Mouse (Mus musculus) heart, postnatal 0 days (tissue): ENCODE data around the gene Bcat1. TPM values are rescaled to one million over a fixed set of nuclear protein-coding genes. Genes with fewer than 3 reads are reported as not detected.

ENCODE experiments used
- ATAC-seq: fragments of 200-750 bp; cut with Nextera tagmentation; 2 replicates; pipeline ENCODE4 v1.8.0; 2017; ENCODE audit warnings: low read depth, moderate number of reproducible peaks, moderate library complexity; ENCODE audit not compliant: insufficient read depth
- DNase-seq: peaks from one replicate; pipeline ENCODE4 v3.0.0-alpha.2; 2016; ENCODE audit warnings: low spot score
- H3K27ac ChIP-seq: fragments of 300-500 bp; sonication (generic); 2 replicates; pipeline ENCODE4 v1.5.1; 2014; ENCODE audit warnings: low read depth, mild to moderate bottlenecking
- H3K27me3 ChIP-seq: fragments of 300-500 bp; sonication (generic); 2 replicates; pipeline ENCODE4 v1.6.1; 2014; ENCODE audit warnings: low read length, mixed read lengths; ENCODE audit not compliant: control insufficient read depth, insufficient read depth
- H3K36me3 ChIP-seq: fragments of 300-500 bp; sonication (generic); replicated peaks from 2 replicates; pipeline ENCODE4 v1.6.1; 2014; ENCODE audit warnings: low read length, mixed read lengths; ENCODE audit not compliant: control insufficient read depth, insufficient read depth
- H3K4me1 ChIP-seq: fragments of 300-500 bp; sonication (generic); 2 replicates; pipeline ENCODE4 v1.6.1; 2014; ENCODE audit warnings: antibody characterized with exemption; ENCODE audit not compliant: control insufficient read depth, insufficient read depth
- H3K4me2 ChIP-seq: fragments of 300-500 bp; sonication (generic); 2 replicates; pipeline ENCODE4 v1.6.1; 2014; ENCODE audit warnings: low read depth, mild to moderate bottlenecking, low read length, moderate library complexity
- H3K4me3 ChIP-seq: fragments of 300-500 bp; sonication (generic); 2 replicates; pipeline ENCODE4 v1.5.1; 2014; ENCODE audit warnings: low read depth, low read length
- H3K9ac ChIP-seq: fragments of 300-500 bp; sonication (generic); replicated peaks from 2 replicates; pipeline ENCODE4 v1.6.1; 2014; ENCODE audit warnings: low read depth, low read length, mixed read lengths
- H3K9me3 ChIP-seq: fragments of 300-500 bp; sonication (generic); replicated peaks from 2 replicates; pipeline ENCODE4 v1.6.1; 2016; ENCODE audit warnings: low read length; ENCODE audit not compliant: control insufficient read depth
- CTCF ChIP-seq: IDR thresholded peaks from 2 replicates; pipeline ENCODE4 v1.5.1; 2016; ENCODE audit warnings: antibody characterized with exemption, control low read depth, low read depth
- EP300 ChIP-seq: IDR thresholded peaks from 2 replicates; pipeline ENCODE4 v1.6.1; 2016; ENCODE audit warnings: antibody characterized with exemption, low read depth
- WGBS: fragments of 180-500 bp; shearing (Covaris S2); extraction: QIAGEN DNeasy Blood & Tissue Kit; methylation state at CpG from one replicate; pipeline ENCODE4 v1.1.7; 2014; 5-methylcytosine and 5-hydroxymethylcytosine counted together
- polyA plus RNA-seq: library from polyadenylated mRNA; unstranded; fragments of >200 nt; fragmentation: Nextera tagmentation; extraction: Ambion mirVana; gene quantifications from 2 replicates; pipeline ENCODE4 v1.2.1, GENCODE M21; 2015
- total RNA-seq: library from RNA; depleted of rRNA; stranded (reverse); fragments of >200 nt; gene quantifications from 2 replicates; pipeline ENCODE4 v1.2.3, GENCODE M21; 2014; ENCODE audit warnings: low replicate concordance

The Bcat1 gene
- total and polyA plus RNA-seq, 2 experiments from 2014 or later: 0.94 to 2.6 TPM

DNA sequence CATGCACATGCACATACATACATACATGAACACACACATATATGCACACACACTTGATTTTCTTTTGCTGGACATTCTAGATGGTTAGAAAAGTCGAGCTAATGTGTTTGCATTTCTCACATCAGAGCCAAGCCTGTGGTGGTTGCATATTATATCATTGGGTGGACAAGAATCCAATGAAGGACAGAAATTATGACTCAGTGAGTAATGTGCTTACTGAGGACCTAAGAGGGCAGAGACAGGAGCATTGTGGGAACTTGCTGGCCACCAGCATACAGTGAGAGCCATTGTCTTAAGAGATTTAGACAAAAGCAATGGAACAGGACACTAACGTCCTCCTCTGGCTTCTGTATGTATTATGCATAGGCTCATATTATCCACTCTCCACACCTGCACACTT, 38.6 kb upstream of the Bcat1 start:
- DNase-seq: no peak
- WGBS: 73% methylated on average over 2 of the region's 2 CpGs

GRCm38 (mm10) chr6:145112865-145113264, 36.9 kb upstream of the Bcat1 start:
- ATAC-seq: no peak
- TF ChIP-seq EP300 (no peak), CTCF (no peak)
- Histone ChIP-seq H3K36me3 (no peaks in the 10 kb centered on the region), H3K27me3 (no peaks in the 10 kb centered on the region), H3K9ac (no peak overlapping the region), H3K4me1 (no peaks in the 10 kb centered on the region), H3K9me3 (0 out of 2 replicates have a peak, but pooled peaks cover 3% of the 10 kb centered on the region), H3K4me2 (no peak overlapping the region), H3K27ac (no peak overlapping the region), H3K4me3 (no peak overlapping the region)
- no peak for DNase-seq
- 48% methylated on average over 6 of the region's 6 CpGs for WGBS

More for the DNA sequence above, 38.6 kb upstream of the Bcat1 start:
- TF ChIP-seq EP300 (no peak), CTCF (no peak)
- Histone ChIP-seq H3K4me1 (0 out of 2 replicates have a peak, but pooled peaks cover 1% of the 10 kb centered on the region), H3K27ac (no peak overlapping the region), H3K27me3 (no peaks in the 10 kb centered on the region), H3K9me3 (0 out of 2 replicates have a peak, but pooled peaks cover 3% of the 10 kb centered on the region), H3K4me2 (no peak overlapping the region), H3K36me3 (no peaks in the 10 kb centered on the region), H3K9ac (no peak overlapping the region), H3K4me3 (no peak overlapping the region)
- no peak for ATAC-seq

- no peak overlapping the region for H3K27ac ChIP-seq
- no peak overlapping the region for H3K4me3 ChIP-seq
- H3K4me1 ChIP-seq: no peaks in the 10 kb centered on the region
- TF ChIP-seq CTCF (no peak), EP300 (no peak)
- DNase-seq (no peak), ATAC-seq (no peak)
- H3K9me3 ChIP-seq: 0 out of 2 replicates have a peak, but pooled peaks cover 3% of the 10 kb centered on the region
- no peak overlapping the region for H3K4me2 ChIP-seq
- no peaks in the 10 kb centered on the region for H3K36me3 ChIP-seq
- H3K9ac ChIP-seq: no peak overlapping the region
- H3K27me3 ChIP-seq: no peaks in the 10 kb centered on the region
- WGBS: 88% methylated on average over 4 of the region's 4 CpGs
Measured at GRCm38 (mm10) chr6:145110786-145111185, 34.8 kb upstream of the Bcat1 start.

- H3K36me3 ChIP-seq: no peaks in the 10 kb centered on the region
- TF ChIP-seq CTCF (no peak), EP300 (no peak)
- no peak overlapping the region for H3K27ac ChIP-seq
- WGBS: 93% methylated on average over 5 of the region's 6 CpGs
- no peak overlapping the region for H3K9ac ChIP-seq
- H3K27me3 ChIP-seq: no peaks in the 10 kb centered on the region
- H3K4me2 ChIP-seq: no peak overlapping the region
- ATAC-seq: no peak
- no peak overlapping the region for H3K4me3 ChIP-seq
- no peak for DNase-seq
- 0 out of 2 replicates have a peak, but pooled peaks cover 4% of the 10 kb centered on the region for H3K4me1 ChIP-seq
- H3K9me3 ChIP-seq: 0 out of 2 replicates have a peak, but pooled peaks cover 3% of the 10 kb centered on the region
Measured at GRCm38 (mm10) chr6:145106163-145106842, 30.3 kb upstream of the Bcat1 start.

- H3K36me3 ChIP-seq: no peaks in the 10 kb centered on the region
- no peak for TF ChIP-seq CTCF
- TF ChIP-seq EP300: no peak
- H3K9ac ChIP-seq: no peak overlapping the region
- H3K4me2 ChIP-seq: no peak overlapping the region
- H3K4me1 ChIP-seq: peaks cover 12% of the 10 kb centered on the region
- no peaks in the 10 kb centered on the region for H3K27me3 ChIP-seq
- H3K4me3 ChIP-seq: no peak overlapping the region
- no peak overlapping the region for H3K27ac ChIP-seq
- H3K9me3 ChIP-seq: 0 out of 2 replicates have a peak, but pooled peaks cover 3% of the 10 kb centered on the region
- no peak for ATAC-seq
- WGBS: 93% methylated on average over 10 of the region's 10 CpGs
- no peak for DNase-seq
Measured at GRCm38 (mm10) chr6:145105439-145105838, 29.5 kb upstream of the Bcat1 start.
